Mouse (Mus musculus) testis, adult 2 months (tissue): Measurements from ENCODE around the gene Tusc2. TPM values are rescaled to one million over a fixed set of nuclear protein-coding genes. Genes with fewer than 3 reads are reported as not detected.

Experiments
- H3K27ac ChIP-seq: fragments of 200-500 bp; 2 replicates; pipeline ENCODE4 v1.5.1; 2012; ENCODE audit warnings: low read depth, low read length; ENCODE audit not compliant: control insufficient read depth, insufficient read depth
- H3K27me3 ChIP-seq: fragments of 200-500 bp; 2 replicates; pipeline ENCODE4 v1.6.1; 2012; ENCODE audit warnings: mild to moderate bottlenecking, low read length, moderate library complexity; ENCODE audit not compliant: control insufficient read depth, insufficient read depth
- H3K36me3 ChIP-seq: fragments of 200-500 bp; 2 replicates; pipeline ENCODE4 v1.6.1; 2012; ENCODE audit warnings: mild to moderate bottlenecking, low read length; ENCODE audit not compliant: control insufficient read depth, insufficient read depth
- H3K4me1 ChIP-seq: fragments of 200-500 bp; 2 replicates; pipeline ENCODE4 v1.6.1; 2012; ENCODE audit warnings: low read length; ENCODE audit not compliant: control insufficient read depth, insufficient read depth
- H3K4me3 ChIP-seq: fragments of 200-500 bp; 2 replicates; pipeline ENCODE4 v1.5.1; 2012; ENCODE audit warnings: low read depth, mild to moderate bottlenecking, low read length, moderate library complexity, mixed read lengths; ENCODE audit not compliant: control insufficient read depth
- CTCF ChIP-seq: fragments of 200-500 bp; IDR thresholded peaks from 2 replicates; pipeline ENCODE4 v1.5.1; 2012; ENCODE audit warnings: low read depth, mild to moderate bottlenecking, inconsistent platforms, low read length, moderate library complexity; ENCODE audit not compliant: control insufficient read depth, insufficient read depth, insufficient replicate concordance
- POLR2A ChIP-seq: fragments of 200-500 bp; IDR thresholded peaks from 2 replicates; pipeline ENCODE4 v1.6.1; 2012; ENCODE audit warnings: low read depth, mild to moderate bottlenecking, inconsistent platforms, low read length, moderate library complexity; ENCODE audit not compliant: control insufficient read depth
- polyA plus RNA-seq: library from polyadenylated mRNA; depleted of rRNA; stranded (reverse); fragments of >200 nt; gene quantifications from 2 replicates; pipeline ENCODE4 v1.2.3, GENCODE M21; 2012

Gene Tusc2
- polyA plus RNA-seq, 1 experiment: 28.4 TPM

DNA sequence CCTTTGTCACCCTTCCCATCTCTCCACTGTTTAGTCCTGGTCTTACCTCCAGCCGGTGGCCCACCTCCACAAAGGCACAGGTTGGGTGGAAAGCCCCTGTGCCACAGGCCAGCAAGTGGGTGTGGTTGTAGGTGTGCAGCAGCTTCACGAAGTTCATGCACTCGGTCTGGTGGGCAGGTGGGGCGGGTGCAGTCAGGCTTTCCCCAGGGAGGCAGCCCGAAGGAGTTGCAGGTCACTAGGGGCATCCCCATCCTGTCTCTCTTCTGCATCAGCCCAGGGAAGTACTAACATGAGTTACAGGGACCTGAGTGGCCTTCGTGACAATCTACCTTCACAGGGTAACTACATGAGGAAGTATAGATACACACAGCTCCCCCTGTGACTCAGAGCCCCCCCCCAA, 40.2 kb downstream of the Tusc2 start:
- no peak overlapping the region for H3K27ac ChIP-seq
- H3K27me3 ChIP-seq: no peaks in the 10 kb centered on the region
- peaks cover 15% of the 10 kb centered on the region for H3K4me1 ChIP-seq
- no peaks in the 10 kb centered on the region for H3K36me3 ChIP-seq
- H3K4me3 ChIP-seq: peak overlapping the region; percentile 51
- no peak for TF ChIP-seq POLR2A
- no peak for TF ChIP-seq CTCF

DNA sequence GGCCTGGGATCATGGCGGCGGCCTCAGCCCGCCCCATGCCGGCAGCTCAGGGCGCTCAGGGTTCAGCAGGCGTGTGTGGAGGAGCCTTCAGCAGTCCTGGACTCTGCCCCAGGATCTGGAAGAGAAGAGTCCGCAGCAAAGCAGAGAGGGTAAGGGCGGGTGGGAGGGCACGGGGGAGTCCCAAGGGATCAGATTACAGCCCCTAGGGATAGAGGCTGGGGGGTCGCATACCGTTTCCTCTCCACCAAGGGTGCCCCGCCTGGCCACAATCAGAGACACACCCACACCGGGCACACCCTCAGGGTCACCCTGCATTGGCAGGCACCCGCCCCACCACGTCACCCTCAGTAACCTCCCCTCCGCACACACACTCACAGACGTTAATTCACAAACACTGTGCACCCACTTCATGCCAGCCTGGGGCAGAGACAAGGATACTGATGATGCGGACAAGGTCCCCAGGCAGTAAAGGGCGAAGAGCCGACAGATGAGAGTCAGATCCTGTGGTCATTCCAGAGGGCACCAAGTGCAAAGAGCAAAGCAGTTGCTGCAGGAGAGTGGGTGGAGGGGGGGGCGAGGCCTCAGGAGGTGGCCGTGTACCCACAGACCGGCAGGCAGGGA, 42.1 kb downstream of the Tusc2 start:
- Histone ChIP-seq H3K4me1 (peaks cover 7% of the 10 kb centered on the region), H3K27me3 (no peaks in the 10 kb centered on the region), H3K4me3 (peak overlapping the region; percentile 51), H3K27ac (no peak overlapping the region), H3K36me3 (no peaks in the 10 kb centered on the region)
- TF ChIP-seq CTCF (no peak), POLR2A (no peak)

DNA sequence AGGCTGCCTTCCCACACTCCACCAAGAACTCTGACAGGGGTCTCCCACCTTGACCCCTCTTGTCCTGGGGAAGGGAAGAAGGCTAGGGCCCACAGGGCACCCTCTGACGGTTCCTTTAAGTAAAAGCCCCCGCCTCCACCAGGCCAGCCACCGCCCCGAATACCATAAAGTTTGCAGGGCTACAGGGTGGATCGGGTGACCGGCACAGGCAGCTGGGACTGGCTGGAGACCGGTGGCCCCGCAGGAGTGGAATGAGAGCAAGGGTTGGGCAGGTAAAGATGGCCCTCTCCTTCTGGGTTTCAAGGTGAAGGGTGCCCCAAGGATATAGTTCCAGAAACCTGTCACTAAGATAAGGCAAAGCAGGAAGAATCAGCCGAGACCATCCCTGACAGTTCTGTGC, 43.5 kb downstream of the Tusc2 start:
- Histone ChIP-seq H3K27me3 (no peaks in the 10 kb centered on the region), H3K36me3 (no peaks in the 10 kb centered on the region), H3K4me3 (no peak overlapping the region; the same call in 1 of the 2 replicates), H3K27ac (no peak overlapping the region), H3K4me1 (peaks cover 9% of the 10 kb centered on the region)
- TF ChIP-seq CTCF (no peak), POLR2A (no peak)

DNA sequence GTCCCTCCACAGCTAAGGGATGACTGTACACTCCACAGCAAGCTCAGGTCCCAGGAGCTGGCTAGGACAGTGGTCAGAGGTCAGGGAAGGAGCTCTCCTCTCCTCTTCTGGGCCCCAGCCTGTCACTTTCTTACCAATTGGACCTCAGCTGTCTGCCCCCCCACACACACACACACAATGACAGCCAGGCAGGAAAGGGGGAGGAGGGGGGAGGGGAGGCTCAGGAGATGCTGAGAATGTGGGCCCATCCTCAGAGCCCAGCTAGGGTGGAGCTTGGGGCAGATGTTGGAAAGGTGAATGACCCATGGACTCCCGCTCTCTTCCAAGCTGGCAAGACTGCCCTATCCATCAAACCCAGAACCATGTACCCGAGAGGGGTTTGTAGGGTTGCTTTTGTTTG, 44.0 kb downstream of the Tusc2 start:
- no peak overlapping the region for H3K27ac ChIP-seq
- H3K4me1 ChIP-seq: peaks cover 14% of the 10 kb centered on the region
- no peaks in the 10 kb centered on the region for H3K36me3 ChIP-seq
- TF ChIP-seq POLR2A: no peak
- no peak for TF ChIP-seq CTCF
- no peak overlapping the region for H3K4me3 ChIP-seq
- no peaks in the 10 kb centered on the region for H3K27me3 ChIP-seq

DNA sequence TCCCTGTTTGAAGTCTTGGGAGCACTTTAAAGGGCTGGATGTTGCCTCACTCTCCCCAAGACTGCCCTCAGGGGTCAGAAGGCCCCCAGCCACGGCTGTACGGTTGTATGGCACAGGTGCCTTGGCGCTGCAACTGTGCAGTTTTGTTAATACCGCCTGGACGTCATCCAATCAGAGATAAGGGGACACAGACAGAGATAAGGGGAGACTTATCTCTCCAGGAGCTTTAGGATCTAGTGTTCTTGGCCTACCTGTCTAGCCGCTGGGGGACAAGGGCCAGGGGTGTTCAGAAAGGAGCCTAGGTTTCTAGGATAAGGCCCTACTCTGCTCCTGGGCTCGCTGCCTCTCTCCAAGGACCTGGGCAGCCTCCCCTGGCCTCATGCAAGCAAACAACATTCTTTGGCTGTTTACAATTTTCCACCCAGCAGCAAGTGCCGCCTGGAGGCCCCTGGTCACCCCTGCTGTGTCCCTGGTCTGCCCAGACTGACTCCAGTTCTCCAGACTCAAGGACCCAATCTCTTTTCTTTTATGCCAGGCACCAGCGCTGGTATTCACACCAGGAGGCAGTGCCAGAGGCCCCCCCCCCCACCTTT, 44.7 kb downstream of the Tusc2 start:
- Histone ChIP-seq H3K36me3 (no peaks in the 10 kb centered on the region), H3K27ac (no peak overlapping the region), H3K4me3 (no peak overlapping the region), H3K4me1 (peaks cover 15% of the 10 kb centered on the region), H3K27me3 (no peaks in the 10 kb centered on the region)
- no peak for TF ChIP-seq POLR2A
- no peak for TF ChIP-seq CTCF

DNA sequence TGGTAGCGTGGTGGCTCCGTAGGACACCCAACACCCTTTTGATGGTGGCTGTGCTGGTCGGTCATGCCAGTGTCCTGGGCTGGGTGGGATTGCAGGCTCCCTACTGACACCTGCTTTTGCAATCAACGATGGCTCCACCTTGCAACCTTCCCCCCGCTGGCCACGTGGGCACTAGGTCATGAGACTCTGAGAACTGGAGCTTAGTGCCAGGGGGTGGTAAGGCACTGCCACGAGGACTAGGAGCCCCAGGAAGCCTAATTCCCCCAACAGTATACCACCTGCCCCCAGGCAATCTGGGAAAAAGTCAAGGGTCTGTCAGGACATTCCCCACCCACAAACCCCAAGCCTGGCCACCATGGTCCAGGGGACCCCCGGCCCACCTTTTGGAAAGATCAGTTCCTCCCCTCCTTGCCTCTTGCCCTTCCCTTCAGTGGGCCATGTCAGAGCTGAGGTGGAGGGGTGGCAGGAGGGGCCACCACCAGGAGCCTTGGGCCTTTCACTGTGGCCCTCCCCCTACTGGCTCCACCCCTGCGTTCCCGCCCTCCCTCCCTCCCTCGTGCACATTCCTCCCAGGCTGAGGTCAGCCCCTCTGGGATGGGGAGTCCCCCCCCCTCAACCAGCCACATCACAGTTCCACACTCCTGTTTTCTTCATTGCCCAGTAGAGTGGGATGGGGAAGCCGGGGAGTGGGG, 45.8 kb downstream of the Tusc2 start, which contains the start of gene Sema3b:
Sema3b (minus strand) TSS at position 489 of the 692 bp plus-strand sequence.
- Histone ChIP-seq H3K4me1 (peaks cover 11% of the 10 kb centered on the region), H3K27me3 (no peaks in the 10 kb centered on the region), H3K27ac (no peak within 1 kb of the TSS), H3K4me3 (no peak within 1 kb of the TSS), H3K36me3 (no peaks in the 10 kb centered on the region)
- TF ChIP-seq CTCF (no peak), POLR2A (no peak)

DNA sequence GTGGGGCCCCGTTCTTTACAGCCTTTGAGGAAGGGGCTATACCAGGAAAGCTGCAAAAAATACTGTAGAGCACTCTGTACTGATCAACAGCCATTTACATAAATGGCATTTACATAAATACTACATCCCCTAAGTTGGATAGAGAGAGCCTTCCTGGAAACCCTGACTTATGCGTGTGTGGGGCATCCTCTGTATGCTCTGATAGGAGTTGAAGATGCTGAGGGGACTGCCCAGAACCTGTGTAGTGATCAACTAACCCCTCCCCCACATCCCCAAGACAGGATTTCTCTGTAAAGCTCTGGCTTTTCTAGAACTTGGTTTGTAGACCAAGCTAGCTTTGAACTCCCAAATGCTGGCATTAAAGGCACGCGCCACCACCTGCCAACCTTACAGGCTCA, 46.4 kb downstream of the Tusc2 start:
- H3K4me3 ChIP-seq: no peak overlapping the region
- H3K36me3 ChIP-seq: no peaks in the 10 kb centered on the region
- H3K27me3 ChIP-seq: no peaks in the 10 kb centered on the region
- TF ChIP-seq POLR2A: no peak
- no peak overlapping the region for H3K27ac ChIP-seq
- peaks cover 11% of the 10 kb centered on the region for H3K4me1 ChIP-seq
